Mouse (Mus musculus) right cerebral cortex, postnatal 10 days (tissue): ENCODE data around the gene Ccdc71.

Experiments used
- DNase-seq, 2 experiments: peaks; one replicate each; pipeline ENCODE4 v3.0.0; 2021; ENCODE audit warnings: low spot score in 2 of 2

Gene Ccdc71

DNA sequence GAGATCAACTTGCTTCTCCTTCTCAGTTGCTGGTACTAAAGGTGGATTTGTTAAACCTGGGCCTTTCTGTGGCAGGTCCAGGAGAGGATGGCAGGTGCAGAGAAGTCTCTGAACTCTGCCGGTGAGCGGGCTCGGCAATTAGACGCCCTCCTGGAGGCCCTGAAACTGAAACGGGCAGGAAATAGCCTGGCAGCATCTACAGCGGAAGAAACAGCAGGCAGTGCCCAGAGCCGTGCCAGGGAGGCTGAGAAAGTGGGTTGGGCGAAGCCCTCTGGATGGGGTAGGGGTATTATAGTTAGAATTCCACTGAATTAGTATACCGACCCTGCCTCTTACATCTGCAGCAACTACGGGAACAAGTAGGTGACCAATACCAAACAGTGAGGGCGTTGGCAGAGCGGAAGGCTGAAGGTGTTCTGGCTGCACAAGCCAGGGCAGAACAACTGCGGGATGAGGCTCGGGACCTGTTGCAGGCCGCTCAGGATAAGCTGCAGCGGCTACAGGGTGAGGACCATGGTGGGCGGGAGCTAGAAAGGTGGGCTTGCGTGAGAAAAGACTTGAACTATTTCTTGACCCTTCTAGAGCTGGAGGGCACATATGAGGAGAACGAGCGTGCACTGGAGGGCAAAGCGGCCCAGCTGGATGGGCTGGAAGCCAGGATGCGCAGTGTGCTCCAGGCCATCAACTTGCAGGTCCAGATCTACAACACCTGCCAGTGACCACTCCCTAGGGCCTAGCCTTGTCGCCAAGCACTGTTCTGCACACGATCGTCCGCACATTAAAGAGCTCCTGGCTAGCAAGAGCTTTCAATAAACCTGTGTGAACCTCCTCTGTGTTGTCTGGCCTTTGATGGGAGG lies 29.6 kb downstream of the Ccdc71 start:
- DNase-seq, result peak in 1 of 2 experiments; percentile 45

DNA sequence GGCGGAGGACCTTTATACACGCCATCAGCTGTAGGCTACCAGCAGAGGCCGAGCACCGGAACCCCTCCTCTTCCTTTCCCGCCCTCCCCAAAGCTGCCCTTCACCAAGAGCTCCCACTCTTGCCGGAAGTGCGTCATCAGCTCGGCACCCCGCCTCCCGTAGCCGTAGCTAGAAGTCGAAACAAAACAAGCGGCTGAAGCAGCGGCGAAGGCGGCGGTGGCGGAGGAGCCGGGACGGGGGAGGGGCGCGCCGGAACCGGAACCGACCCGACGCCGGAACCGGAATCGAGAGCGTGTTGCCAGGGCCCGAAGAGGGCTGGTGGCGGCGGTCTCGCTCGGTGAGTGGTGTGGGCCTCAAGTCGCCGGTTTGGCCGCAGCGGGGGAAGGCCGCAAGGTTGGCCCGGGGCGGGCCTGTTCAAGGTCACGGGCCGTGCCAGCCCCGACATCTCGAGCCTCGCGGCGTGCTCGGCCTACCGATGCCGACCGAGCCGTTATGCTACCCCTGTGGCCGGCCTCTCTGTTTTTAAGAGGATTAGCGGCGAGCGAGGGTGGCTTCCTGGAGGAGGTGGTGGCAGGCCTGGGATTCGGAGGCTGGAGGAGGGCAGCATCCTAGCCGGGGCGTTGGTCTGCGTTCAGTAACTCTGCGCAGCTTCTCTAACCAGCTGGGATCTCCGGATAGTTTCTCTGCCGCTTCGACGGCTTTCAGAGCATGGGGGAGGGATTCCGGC lies 30.4 kb downstream of the Ccdc71 start, which contains the start of gene Usp19:
Gene Usp19 (plus strand): TSS at position 44 of the 727 bp plus-strand sequence.
- DNase-seq, result peak; percentile 97 to 98

DNA sequence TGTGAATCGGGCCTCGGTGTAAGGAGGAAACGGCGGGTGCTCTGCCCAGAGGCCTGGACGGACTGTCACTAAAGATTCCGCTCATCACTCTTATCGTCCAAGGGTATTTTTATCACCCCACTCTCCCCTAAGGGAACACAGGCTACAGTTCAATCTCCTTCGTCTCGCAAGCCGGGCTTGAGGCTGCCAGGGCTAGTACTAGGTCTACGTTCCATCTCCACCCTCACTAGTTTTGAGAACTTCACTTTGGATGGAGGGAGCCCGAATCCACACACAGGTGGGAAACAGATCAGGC lies 30.9 kb downstream of the Ccdc71 start:
- no peak for DNase-seq

- peak; percentile 55 to 76 for DNase-seq
Observed at GRCm38 (mm10) chr9:108492043-108492750, 31.9 kb downstream of the Ccdc71 start.

GRCm38 (mm10) chr9:108493246-108493645 lies 32.9 kb downstream of the Ccdc71 start:
- no peak for DNase-seq

- DNase-seq, result no peak
Observed at GRCm38 (mm10) chr9:108494146-108494825, 34.0 kb downstream of the Ccdc71 start.

GRCm38 (mm10) chr9:108494905-108495304 lies 34.6 kb downstream of the Ccdc71 start:
- DNase-seq, result no peak

- DNase-seq, result no peak
Observed at GRCm38 (mm10) chr9:108499231-108499630, 38.9 kb downstream of the Ccdc71 start.

- no peak for DNase-seq
Observed at GRCm38 (mm10) chr9:108499943-108500342, 39.6 kb downstream of the Ccdc71 start.

GRCm38 (mm10) chr9:108506901-108507300 lies 46.6 kb downstream of the Ccdc71 start:
- DNase-seq, result no peak

DNA sequence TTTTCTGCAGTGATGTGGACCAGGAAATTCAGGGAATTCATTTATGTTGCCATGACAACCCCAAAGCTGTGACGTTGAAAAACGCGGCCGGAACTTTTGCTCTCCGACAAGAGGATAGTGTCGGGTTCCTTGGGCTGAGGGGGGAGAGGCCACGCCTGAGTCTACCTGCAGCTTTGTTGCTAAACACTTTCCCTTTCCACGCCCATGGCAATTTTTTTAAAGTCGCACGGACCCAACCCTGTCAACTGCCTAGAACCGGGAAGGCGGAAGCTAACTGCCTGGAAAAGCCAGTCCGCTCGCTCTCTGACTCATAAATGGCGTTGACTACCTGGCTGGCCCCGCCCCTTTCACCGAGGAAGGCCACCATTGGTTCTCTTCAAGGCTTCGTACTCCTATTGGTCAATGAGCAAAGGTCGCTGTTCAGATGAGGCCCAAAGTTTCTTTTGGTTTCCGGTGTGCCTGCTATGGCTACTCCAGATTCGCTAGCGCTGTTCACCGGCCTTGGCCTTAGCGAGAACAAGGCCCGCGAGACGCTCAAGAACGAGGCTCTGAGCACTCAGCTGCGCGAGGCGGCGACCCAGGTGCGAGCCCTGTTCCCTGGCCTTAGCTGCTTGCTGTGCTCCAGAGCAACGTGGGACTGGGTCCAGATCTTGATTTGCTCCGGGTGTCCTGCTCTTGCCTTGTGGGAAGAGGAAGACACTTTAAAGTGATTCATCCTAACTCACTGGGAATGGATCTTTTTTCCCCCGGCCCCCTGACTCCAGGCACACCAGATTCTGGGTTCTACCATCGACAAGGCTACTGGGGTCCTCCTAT lies 47.5 kb downstream of the Ccdc71 start, which contains the start of gene Qars:
Gene Qars (plus strand): TSS at position 88 of the 816 bp plus-strand sequence.
- peak; percentile 96 to 98 for DNase-seq

DNA sequence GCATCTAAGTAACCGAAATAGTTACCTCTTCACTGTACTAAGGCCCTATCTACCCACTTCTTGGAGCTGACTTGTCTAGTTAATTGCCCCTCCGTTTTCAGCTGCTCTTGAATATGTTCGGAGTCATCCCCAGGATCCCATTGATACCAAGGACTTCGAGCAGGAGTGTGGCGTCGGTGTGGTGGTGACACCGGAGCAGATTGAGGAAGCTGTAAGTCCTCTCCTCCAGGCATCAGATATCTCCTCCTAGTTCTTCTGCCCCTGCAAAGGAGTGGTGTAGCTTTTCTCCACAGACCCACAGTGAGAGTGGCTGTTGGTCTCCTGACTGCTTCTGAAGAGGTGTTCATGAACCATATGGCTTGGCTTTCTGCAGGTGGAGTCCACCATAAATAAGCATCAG lies 48.4 kb downstream of the Ccdc71 start:
- peak in 1 of 2 experiments; percentile 18 for DNase-seq
